Mouse (Mus musculus) mouse trophoblast stem cell (cell line): ENCODE results near the gene Ccna1.

Experiments
- in situ Hi-C, 2 experiments: fragments of 300-500 bp; cut with MseI, MboI; formaldehyde crosslinking; loops; 2 replicates in 1 of 2; 3 replicates in 1 of 2; pipeline ENCODE4 v1.15.1; 2025

Gene Ccna1

GRCm38 (mm10) chr3:55065738-55066665 is 10.7 kb upstream of the Ccna1 start:
- in situ Hi-C loops, result loop anchor here (10.0 kb wide), 2 partner anchors 141 to 251 kb away; no protein-coding TSS in a partner anchor

DNA sequence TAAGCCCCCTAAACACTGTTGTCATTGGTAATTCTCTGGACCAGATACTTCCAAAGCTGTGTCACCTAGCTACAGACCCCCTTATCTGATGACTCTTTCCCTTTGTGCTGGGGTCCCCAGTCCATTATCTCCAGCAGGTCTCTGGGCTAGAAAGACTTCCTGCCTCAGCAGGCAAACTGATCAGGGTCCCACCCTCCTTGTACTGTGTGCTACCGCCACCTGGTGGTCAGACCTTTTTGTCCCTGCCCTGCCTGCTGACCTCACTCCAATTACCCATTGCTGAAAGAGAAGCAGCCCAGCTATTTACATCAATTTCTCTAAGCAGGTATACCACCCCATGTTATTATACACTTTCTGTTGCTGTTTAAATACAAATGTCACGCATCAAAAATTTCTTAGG is 9.1 kb upstream of the Ccna1 start:
- in situ Hi-C loops, result loop anchor here (5.0 to 10.0 kb wide), 3 partner anchors 140 to 250 kb away; no protein-coding TSS in a partner anchor

DNA sequence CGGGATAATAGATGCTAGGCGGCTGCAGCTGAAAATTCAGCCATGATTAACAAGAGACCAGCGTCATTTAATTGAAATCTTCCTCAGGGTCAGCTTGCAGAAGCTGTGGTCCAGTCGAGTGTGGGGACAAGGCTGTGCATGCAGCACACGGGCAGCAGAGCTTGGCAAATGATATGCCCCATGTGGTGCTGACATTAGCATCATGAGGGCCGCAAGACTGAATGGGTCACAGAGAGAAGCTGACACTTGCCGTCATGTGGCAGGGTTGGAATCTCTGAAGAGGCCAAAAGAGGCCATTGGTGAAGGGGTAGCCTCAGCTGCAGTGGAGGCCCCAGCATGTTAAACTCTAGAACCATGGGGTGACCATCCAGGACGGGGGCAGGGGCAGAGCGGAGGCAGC is 7.4 kb upstream of the Ccna1 start:
- in situ Hi-C loops, result loop anchor here (5.0 to 10.0 kb wide), 3 partner anchors 138 to 248 kb away; no protein-coding TSS in a partner anchor

GRCm38 (mm10) chr3:55056376-55056775 is 1.1 kb upstream of the Ccna1 start:
- in situ Hi-C loops, result no loop called here

GRCm38 (mm10) chr3:55055747-55056120 is 433 bp upstream of the Ccna1 start:
- in situ Hi-C loops, result no loop called here

DNA sequence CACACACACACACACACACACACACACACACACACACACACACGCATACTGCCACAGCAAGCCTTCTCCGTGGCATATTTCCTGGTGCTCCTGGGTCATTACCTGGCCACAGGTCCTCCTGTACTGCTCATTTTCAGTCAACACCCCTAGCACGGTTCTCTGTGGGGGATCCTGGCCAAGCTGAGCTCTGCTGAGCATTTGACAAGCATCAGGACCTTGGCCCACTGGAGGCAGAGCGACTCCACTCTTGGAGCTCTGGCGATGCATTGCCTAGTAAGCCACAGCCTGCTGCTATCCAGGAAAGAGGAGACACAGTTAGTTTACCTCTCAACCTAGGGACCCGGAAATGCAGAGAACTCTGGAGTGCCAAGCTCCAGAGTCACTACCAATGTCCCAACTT is 1.1 kb downstream of the Ccna1 start:
- in situ Hi-C loops, result no loop called here

DNA sequence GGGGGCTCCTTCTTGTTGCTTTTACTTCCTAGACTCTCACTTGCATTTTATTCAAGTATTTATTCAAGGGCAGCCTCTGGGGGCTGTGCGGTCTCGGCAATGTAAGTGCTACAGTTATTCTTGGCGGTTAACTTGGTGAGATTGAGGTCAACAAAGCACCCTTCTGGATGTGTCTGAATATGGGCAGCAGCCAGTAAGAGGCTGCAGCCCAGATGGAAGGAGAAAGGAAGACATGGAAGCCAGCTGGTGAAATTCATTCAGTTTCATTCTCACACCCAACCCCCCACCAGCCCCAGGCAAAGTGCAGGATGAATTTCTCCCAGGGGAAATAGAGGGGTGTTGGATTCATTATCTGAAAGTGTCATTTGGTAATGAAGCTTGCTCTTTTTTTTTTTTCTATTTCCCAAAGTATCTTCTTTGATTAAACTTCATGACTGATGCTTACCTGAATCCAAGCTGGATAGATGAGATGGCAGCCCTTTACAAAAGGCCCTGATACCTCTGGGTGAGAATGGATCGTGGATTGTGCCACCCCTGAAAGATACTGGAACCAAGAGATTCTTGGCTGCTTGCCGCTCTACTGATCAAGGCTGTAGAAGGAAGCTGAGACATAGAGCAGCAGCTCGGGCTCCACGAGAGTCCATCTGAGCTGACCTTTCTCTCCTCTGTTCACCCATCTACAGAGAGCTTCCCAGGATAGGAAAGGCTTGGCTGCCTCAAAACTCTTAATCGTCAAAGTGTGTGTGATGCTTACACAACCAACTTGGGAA is 10.5 kb downstream of the Ccna1 start:
- in situ Hi-C loops, result no loop called here

- in situ Hi-C loops, result no loop called here
Observed at GRCm38 (mm10) chr3:55037608-55038007, 17.7 kb downstream of the Ccna1 start.

DNA sequence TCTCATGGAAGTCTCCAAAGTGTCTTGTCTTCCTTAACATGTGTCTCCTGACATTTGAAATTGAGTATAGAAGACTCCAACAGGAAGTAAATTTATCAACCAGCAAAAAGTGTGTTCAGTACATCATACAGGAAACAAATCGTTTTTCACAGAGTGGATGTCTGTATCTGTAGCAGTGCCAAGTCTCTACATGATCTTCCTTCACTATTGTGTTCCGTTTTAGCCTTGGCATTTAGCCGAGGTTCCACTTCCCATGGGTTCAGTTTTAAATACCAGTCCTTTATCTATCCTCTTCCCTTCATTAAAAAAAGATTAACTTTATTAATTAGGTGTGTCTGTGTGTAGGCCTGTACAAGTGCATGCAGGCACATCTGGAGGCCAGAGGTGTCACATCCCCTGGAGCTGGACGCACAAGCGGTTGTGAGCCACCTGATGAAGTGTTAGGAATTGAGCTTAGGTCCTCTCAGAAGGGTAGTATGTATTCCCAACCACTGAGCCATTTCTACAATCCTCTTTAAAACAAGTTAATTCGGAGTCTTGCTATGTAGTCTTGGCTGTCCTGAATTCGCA is 27.9 kb downstream of the Ccna1 start:
- in situ Hi-C loops, result no loop called here

- in situ Hi-C loops, result no loop called here
Observed at GRCm38 (mm10) chr3:55025502-55025901, 29.8 kb downstream of the Ccna1 start.

DNA sequence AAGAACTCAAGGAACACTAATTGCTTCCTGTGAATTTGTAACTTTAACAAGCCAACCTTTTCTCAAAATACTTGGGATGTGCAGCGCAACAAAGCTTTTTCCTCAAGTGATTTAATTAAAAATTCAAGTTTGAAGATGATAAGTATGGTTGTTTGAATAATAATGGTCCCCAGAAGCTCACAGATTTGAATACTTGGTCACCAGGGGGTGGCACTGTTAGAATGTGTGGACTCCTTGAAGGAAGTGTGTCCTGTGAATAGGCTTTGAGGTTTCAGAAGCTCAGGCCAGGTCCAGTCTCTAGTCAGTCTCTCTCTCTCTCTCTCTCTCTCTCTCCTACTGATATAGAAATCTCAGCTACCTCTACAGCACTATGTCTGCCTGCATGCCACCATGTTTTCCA is 32.0 kb downstream of the Ccna1 start:
- in situ Hi-C loops, result no loop called here

DNA sequence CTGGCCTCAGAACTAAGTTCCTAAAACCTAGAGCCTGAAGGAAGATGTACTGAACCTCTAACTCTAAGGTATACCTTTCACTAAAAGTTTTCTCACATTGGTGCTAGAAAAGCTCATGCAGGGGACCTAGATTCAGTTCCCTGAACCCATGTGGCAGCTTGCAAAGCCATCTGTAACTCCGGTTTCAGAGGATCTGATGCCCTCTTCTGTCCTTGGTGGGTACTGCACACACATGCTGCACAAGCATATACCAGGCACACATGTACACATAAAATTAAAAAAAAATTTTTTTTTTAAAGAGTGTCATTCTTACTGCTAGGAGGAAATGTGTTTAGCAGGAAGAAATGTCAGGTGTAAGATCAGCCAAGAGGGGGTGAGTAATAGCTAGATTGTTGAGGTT is 33.1 kb downstream of the Ccna1 start:
- in situ Hi-C loops, result no loop called here

DNA sequence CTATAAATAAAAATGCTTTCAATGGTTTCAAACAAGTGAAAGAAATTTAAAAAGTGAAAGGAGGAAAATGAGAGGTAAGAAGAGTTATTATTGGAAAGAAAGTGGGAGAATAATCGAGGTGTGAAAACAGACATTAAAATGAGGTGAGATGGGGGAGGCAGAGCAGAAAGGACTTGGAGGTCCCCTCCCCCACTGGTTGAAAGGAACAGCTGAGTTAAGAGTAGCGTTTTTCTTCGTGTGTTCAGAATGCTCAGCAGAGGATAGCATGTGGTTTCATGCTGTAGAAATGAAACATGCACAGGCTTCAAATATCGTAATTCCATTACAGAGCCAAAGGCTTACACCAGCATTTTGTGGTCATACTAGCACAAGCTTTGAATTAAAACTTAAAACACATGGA is 42.8 kb downstream of the Ccna1 start:
- in situ Hi-C loops, result no loop called here

GRCm38 (mm10) chr3:55011681-55012080 is 43.6 kb downstream of the Ccna1 start:
- in situ Hi-C loops, result no loop called here

GRCm38 (mm10) chr3:55008965-55009741 is 46.1 kb downstream of the Ccna1 start:
- in situ Hi-C loops, result no loop called here

DNA sequence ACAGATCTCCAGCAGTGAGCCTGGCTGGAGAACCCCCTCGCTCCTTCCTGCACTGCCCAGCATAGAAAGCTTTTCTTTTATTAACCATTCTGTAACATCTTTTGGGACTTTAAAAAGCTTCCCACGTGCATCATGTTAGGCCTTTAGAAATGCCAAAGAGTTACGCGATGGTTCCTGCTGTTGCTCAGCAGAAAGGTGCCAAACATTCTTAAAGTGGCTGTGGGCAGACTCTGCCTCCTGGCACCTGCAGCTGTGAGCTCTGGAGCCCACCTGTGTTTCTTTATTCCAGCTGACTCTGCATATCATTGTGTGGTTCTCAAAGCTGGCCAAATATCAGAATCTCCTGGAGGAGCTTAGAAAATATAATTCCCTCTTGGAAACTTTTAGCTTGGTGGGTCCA is 51.3 kb downstream of the Ccna1 start:
- in situ Hi-C loops, result no loop called here

GRCm38 (mm10) chr3:55001677-55002076 is 53.6 kb downstream of the Ccna1 start:
- in situ Hi-C loops, result no loop called here
